Mouse (Mus musculus) kidney, adult 2 months (tissue): ENCODE measurements around the gene Psmc3.

Experiments
- CTCF ChIP-seq: fragments of 200-500 bp; conservative IDR thresholded peaks from 2 replicates; pipeline ENCODE4 v1.5.1; 2011; ENCODE audit warnings: low read depth, mild to moderate bottlenecking, control low read depth, low read length, moderate library complexity, mixed read lengths; ENCODE audit not compliant: insufficient read depth, insufficient read length
- POLR2A ChIP-seq: fragments of 200-500 bp; IDR thresholded peaks from one replicate; pipeline ENCODE4 v1.6.1; 2011; ENCODE audit warnings: low read depth, low read length, control low read depth

GRCm38 (mm10) chr2:91113852-91114251, 60.0 kb downstream of the Psmc3 start:
- TF ChIP-seq CTCF (no peak), POLR2A (no peak)
